Mouse (Mus musculus): ENCODE measurements at regions not wholly inside any gene's neighbourhood (a gene's known extent, or its start where the extent isn't known, plus 50 kb on each side); places are given as distances from the start of the nearest gene placed in this dataset.
A peak's percentile ranks its signal among the peaks of the same experiment; 100 is the strongest.

GRCm38 (mm10) chr14:45983206-45983857 lies 325.4 kb upstream of the Ddhd1 start:
- no peak for DNase-seq (ENCODE audit: low spot score in 2 of 2)

DNA sequence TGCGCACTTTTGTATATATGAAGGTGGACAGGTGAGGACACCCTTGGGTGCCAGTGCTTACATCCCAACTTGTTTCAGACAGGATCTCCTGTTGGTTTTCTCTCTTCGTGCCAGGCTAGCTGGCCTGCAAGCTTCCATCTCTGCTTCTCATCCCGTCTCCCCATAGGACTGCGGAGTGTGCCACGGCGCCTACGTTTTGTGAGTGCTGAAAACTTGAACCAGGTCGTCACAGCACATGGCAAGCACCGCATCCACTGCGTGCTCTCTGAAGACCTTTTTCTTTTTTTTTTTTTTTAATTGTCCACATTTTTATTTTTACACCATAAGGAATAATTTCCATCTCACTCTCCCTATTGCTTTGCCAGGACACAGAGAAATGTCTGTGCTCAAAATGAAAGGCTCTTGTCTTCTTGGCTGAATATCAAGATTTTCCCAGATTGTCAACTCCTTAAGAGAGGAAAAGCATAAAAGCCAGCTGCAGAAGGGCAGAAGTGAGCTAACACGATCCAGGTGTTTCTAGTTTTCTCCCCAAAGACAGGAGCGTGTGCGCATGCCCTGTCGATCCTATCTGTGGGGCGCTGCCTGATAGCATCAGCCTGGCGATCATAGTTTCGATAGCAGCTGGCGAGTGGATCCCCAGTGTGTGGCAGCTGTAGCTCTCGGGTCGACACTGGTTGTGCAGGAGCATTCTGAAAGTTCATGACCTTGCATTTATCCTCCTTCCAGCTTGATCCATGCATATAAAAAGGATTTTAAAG lies 326.4 kb upstream of the Ddhd1 start:
- no peak for DNase-seq (ENCODE audit: low spot score in 2 of 2)

GRCm38 (mm10) chr14:45992041-45992869 lies 334.3 kb upstream of the Ddhd1 start:
- DNase-seq (ENCODE audit: low spot score in 2 of 2) = no peak

DNA sequence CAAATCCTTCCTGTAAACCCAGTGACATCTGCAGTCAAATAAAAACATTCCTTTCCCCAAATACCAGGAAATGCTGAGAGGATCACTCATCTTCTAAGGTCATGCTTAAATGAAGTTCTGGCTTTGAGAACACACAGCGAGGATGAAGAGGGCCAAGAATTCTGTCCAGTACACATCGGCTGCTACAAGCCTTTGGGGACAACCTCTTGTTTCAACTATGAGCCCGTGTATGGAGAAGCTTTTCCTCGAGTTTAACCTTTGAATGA lies 334.9 kb upstream of the Ddhd1 start:
- DNase-seq (ENCODE audit: low spot score in 2 of 2) = no peak

GRCm38 (mm10) chr14:45993669-45994068 lies 335.7 kb upstream of the Ddhd1 start:
- DNase-seq (ENCODE audit: low spot score in 2 of 2) = peak; percentile 56 to 71

GRCm38 (mm10) chr14:45996760-45997159 lies 338.8 kb upstream of the Ddhd1 start:
- no peak for DNase-seq (ENCODE audit: low spot score in 2 of 2)

GRCm38 (mm10) chr14:46004078-46004477 lies 346.1 kb upstream of the Ddhd1 start:
- DNase-seq (ENCODE audit: low spot score in 2 of 2) = no peak

GRCm38 (mm10) chr14:46005307-46005706 lies 347.4 kb upstream of the Ddhd1 start:
- DNase-seq (ENCODE audit: low spot score in 2 of 2) = no peak

DNA sequence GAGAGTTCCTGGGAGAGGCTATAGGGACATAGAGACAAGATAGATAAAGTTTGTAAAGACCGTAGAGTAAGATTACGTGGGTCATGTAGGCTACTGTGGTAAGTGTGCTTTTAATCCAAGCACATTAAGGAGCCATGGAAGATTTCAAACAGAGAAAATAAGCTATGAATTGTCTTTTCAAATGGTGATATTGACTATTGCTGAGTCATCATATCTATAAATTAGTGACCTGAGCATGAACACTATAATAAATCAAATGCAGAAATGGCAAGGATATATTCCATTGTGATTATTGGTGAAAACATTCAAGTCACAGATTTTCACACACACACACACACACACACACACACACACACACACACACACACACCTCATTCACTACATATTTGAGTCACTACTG lies 355.3 kb upstream of the Ddhd1 start:
- no peak for DNase-seq (ENCODE audit: low spot score in 2 of 2)

GRCm38 (mm10) chr14:46014090-46014489 lies 356.1 kb upstream of the Ddhd1 start:
- DNase-seq (ENCODE audit: low spot score in 2 of 2) = no peak

DNA sequence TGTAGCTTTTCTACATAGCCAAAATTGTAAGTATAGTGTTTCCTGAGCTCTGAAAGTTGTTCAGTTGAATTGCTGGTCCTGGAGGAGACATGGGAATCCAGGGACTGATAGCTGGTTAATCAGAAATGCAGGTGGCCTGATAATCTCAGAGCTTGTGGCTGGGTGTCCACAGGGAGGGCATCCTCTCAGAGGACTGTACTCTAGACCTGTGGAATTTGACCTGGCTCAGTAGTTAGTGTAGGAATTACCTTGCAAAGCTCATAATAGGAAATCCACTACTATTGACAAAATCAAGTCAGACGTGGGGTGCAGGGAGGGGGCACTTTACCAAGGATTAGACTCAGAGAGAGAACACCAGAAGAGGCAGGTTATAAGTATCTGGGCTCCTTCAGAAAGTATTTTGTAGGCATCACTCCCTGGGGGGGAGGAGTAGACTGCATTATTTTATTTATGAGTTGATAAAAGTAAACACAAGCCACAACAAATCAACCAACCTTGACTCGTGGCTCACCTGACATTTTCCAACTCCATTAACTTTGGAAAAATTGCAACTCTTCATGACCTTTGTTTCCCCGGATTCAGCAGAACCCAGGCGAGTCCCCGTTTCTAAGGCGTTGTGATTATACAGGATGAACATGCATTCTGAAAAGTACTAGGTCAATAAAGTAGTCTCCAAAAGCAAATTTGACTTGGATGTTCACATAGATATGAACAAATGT lies 357.9 kb upstream of the Ddhd1 start:
- no peak for DNase-seq (ENCODE audit: low spot score in 2 of 2)

DNA sequence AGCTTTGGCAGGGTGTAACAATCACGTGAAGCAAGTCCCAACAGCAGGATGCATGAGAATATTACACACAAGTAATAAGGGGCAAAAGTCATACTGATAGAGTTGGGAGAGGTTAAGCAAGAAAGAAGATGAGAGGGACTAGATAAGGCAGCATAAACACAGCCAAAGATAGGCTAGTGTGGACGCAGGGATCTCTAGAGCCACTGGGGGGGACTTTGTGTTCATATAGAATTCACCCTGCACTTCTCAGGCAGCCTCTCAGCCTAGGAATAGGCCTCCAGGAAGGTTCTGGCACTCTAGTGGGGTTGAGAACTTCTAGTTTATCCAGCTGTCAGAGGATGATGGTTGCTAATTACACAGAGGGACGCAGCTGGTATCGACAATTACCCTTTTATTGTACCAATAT lies 358.8 kb upstream of the Ddhd1 start:
- no peak for DNase-seq (ENCODE audit: low spot score in 2 of 2)

GRCm38 (mm10) chr14:46017286-46017685 lies 359.3 kb upstream of the Ddhd1 start:
- DNase-seq (ENCODE audit: low spot score in 2 of 2) = no peak

DNA sequence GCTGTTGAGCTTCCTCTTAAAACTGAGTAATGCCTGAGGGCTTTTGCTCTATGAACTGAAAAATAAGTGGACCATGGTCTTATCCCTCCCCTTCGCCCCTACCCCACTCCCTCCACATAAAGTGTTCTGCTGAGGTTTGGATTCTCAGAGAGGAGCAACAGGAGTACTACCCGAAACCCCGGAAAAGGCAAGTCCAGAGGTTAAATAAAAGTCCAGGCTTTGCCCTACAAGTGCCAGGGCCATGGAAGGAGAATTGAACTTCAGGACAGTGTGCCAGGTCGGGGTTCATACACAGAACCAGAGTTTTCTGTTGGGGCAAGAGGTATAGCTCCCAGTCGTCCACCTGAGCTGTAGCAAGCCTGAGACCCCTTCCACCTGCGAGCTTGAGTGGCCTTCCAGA lies 360.0 kb upstream of the Ddhd1 start:
- DNase-seq (ENCODE audit: low spot score in 2 of 2) = no peak

- peak in 1 of 2 experiments; percentile 8 for DNase-seq (ENCODE audit: low spot score in 2 of 2)
These were observed 359.8 kb upstream of the Gm15217 start for GRCm38 (mm10) chr14:46019240-46020025.

DNA sequence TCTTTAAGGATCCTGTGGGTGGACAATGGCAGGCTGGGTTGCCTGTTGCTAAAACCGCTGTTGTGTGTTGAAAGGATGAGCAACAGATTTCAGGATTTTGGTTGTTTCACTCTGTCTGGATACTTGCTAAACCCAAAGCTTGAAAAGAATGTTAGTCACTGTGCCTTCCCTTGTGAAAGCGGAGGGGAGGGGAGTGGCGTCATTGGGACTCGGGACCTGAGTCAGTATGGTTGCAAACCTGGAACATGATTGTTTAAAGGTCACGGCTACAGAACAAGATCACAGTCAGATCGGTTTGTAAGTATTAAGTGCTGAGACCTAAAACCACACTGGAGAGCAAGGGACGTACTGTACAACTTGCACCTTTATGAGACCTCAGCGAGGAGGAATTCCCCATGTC lies 344.9 kb upstream of the Gm15217 start:
- no peak for DNase-seq (ENCODE audit: low spot score in 2 of 2)

GRCm38 (mm10) chr14:46060622-46061381 lies 318.4 kb upstream of the Gm15217 start:
- peak; percentile 41 to 50 for DNase-seq (ENCODE audit: low spot score in 2 of 2)

GRCm38 (mm10) chr14:46067102-46067801 lies 312.0 kb upstream of the Gm15217 start:
- DNase-seq (ENCODE audit: low spot score in 2 of 2) = no peak

- DNase-seq (ENCODE audit: low spot score in 2 of 2) = no peak
These were observed 308.0 kb upstream of the Gm15217 start for GRCm38 (mm10) chr14:46071244-46071643.

Data from layer of hippocampus, postnatal 14 days (tissue).